Mouse (Mus musculus): ENCODE data around the gene Prrx2. TPM values are rescaled to one million over a fixed set of nuclear protein-coding genes. Genes with fewer than 3 reads are reported as not detected.
"Not testable (repeated sequence)": the region's sequence is repeated elsewhere in the genome, so short reads cannot be mapped to it uniquely, and the experiment has no call there.

The Prrx2 gene
- total and polyA plus RNA-seq, 2 experiments from 2014 or later, result 3.6 to 24.0 TPM

- no peaks in the 10 kb centered on the region for H3K27me3 ChIP-seq (ENCODE audit: control insufficient read depth, insufficient read depth, low read length)
- ATAC-seq (ENCODE audit: insufficient read depth, low read depth) (peak; percentile 56), DNase-seq (ENCODE audit: low spot score) (peak; percentile 71)
- peak overlapping the region; percentile 56 for H3K27ac ChIP-seq (ENCODE audit: low read depth)
- TF ChIP-seq CTCF (IDR thresholded peaks at IDR 0.05; ENCODE audit: low read depth) (peak; percentile 85), EP300 (IDR thresholded peaks at IDR 0.05; ENCODE audit: low read depth) (no peak)
- H3K9ac ChIP-seq (replicated peaks; ENCODE audit: low read depth, low read length), result no peak overlapping the region
- WGBS, result 27% methylated on average over 14 of the region's 14 CpGs
- no peak overlapping the region for H3K4me3 ChIP-seq (ENCODE audit: low read depth, low read length)
- H3K9me3 ChIP-seq (replicated peaks; ENCODE audit: control insufficient read depth, low read length), result no peaks in the 10 kb centered on the region
- no peak overlapping the region for H3K4me2 ChIP-seq (ENCODE audit: low read depth, low read length)
- peaks cover 19% of the 10 kb centered on the region for H3K4me1 ChIP-seq (ENCODE audit: control insufficient read depth, insufficient read depth)
- H3K36me3 ChIP-seq (replicated peaks; ENCODE audit: control insufficient read depth, insufficient read depth, low read length), result no peaks in the 10 kb centered on the region
Measured at GRCm38 (mm10) chr2:30927844-30928628, 93.3 kb downstream of the Prrx2 start.

- TF ChIP-seq EP300 (IDR thresholded peaks at IDR 0.05; ENCODE audit: low read depth) (no peak), CTCF (IDR thresholded peaks at IDR 0.05; ENCODE audit: low read depth) (no peak)
- Histone ChIP-seq H3K27me3 (ENCODE audit: control insufficient read depth, insufficient read depth, low read length) (no peaks in the 10 kb centered on the region), H3K9ac (replicated peaks; ENCODE audit: low read depth, low read length) (no peak overlapping the region), H3K9me3 (replicated peaks; ENCODE audit: control insufficient read depth, low read length) (no peaks in the 10 kb centered on the region), H3K4me1 (ENCODE audit: control insufficient read depth, insufficient read depth) (peaks cover 19% of the 10 kb centered on the region), H3K36me3 (replicated peaks; ENCODE audit: control insufficient read depth, insufficient read depth, low read length) (no peaks in the 10 kb centered on the region), H3K4me2 (ENCODE audit: low read depth, low read length) (peak overlapping the region; percentile 48), H3K27ac (ENCODE audit: low read depth) (no peak overlapping the region), H3K4me3 (ENCODE audit: low read depth, low read length) (no peak overlapping the region)
- WGBS, result 32% methylated on average over 12 of the region's 12 CpGs
- DNase-seq (ENCODE audit: low spot score), result no peak
- no peak for ATAC-seq (ENCODE audit: insufficient read depth, low read depth)
Measured at GRCm38 (mm10) chr2:30928893-30929482, 94.2 kb downstream of the Prrx2 start.

- WGBS, result 1% methylated on average over 23 of the region's 23 CpGs
- peak within 1 kb of the TSS; percentile 48 for H3K4me2 ChIP-seq (ENCODE audit: low read depth, low read length)
- peak within 1 kb of the TSS; percentile 5; the same call in 1 of the 2 replicates for H3K4me3 ChIP-seq (ENCODE audit: low read depth, low read length)
- H3K27ac ChIP-seq (ENCODE audit: low read depth), result no peak within 1 kb of the TSS
- H3K9ac ChIP-seq (replicated peaks; ENCODE audit: low read depth, low read length), result no peak within 1 kb of the TSS
- no peaks in the 10 kb centered on the region for H3K36me3 ChIP-seq (replicated peaks; ENCODE audit: control insufficient read depth, insufficient read depth, low read length)
- peak; percentile 40; the same call in 1 of the 2 replicates for ATAC-seq (ENCODE audit: insufficient read depth, low read depth)
- H3K27me3 ChIP-seq (ENCODE audit: control insufficient read depth, insufficient read depth, low read length), result no peaks in the 10 kb centered on the region
- H3K4me1 ChIP-seq (ENCODE audit: control insufficient read depth, insufficient read depth), result peaks cover 19% of the 10 kb centered on the region
- peak; percentile 51 for TF ChIP-seq CTCF (IDR thresholded peaks at IDR 0.05; ENCODE audit: low read depth)
- no peak for TF ChIP-seq EP300 (IDR thresholded peaks at IDR 0.05; ENCODE audit: low read depth)
- DNase-seq (ENCODE audit: low spot score), result peak; percentile 58
- H3K9me3 ChIP-seq (replicated peaks; ENCODE audit: control insufficient read depth, low read length), result no peaks in the 10 kb centered on the region
Measured at GRCm38 (mm10) chr2:30929483-30930045, 94.8 kb downstream of the Prrx2 start, which contains the start of gene Ptges. Ptges (minus strand) TSS chr2:30929863.

GRCm38 (mm10) chr2:30930846-30931245 is 96.1 kb downstream of the Prrx2 start:
- ATAC-seq (ENCODE audit: insufficient read depth, low read depth); H3K36me3 ChIP-seq (replicated peaks; ENCODE audit: control insufficient read depth, insufficient read depth, low read length); H3K9ac ChIP-seq (replicated peaks; ENCODE audit: low read depth, low read length); H3K9me3 ChIP-seq (replicated peaks; ENCODE audit: control insufficient read depth, low read length); H3K27me3 ChIP-seq (ENCODE audit: control insufficient read depth, insufficient read depth, low read length); H3K4me2 ChIP-seq (ENCODE audit: low read depth, low read length); H3K27ac ChIP-seq (ENCODE audit: low read depth); DNase-seq (ENCODE audit: low spot score); H3K4me3 ChIP-seq (ENCODE audit: low read depth, low read length): not testable (repeated sequence)
- 83% methylated on average over 2 of the region's 2 CpGs for WGBS
- H3K4me1 ChIP-seq (ENCODE audit: control insufficient read depth, insufficient read depth), result peaks cover 19% of the 10 kb centered on the region

Other genes starting within 250 kb of the Prrx2 start
- not detected in 2 replicates for gene Cstad, start 239.9 kb upstream of the Prrx2 start, total RNA-seq (2014; rRNA removed; ENCODE audit: low replicate concordance)
- 3.1 and 3.6 TPM in 2 replicates for gene Cstad, start 239.9 kb upstream of the Prrx2 start, polyA plus RNA-seq (2015; fragmentation: Nextera tagmentation; extraction: Ambion mirVana)
- gene 1700001O22Rik, start 31.3 kb upstream of the Prrx2 start, total RNA-seq (2014; rRNA removed; ENCODE audit: low replicate concordance), result 1.5 and 4.1 TPM in 2 replicates
- 1.9 and 2.0 TPM in 2 replicates for gene 1700001O22Rik, start 31.3 kb upstream of the Prrx2 start, polyA plus RNA-seq (2015; fragmentation: Nextera tagmentation; extraction: Ambion mirVana)
- 67.2 and 89.9 TPM in 2 replicates for gene Ntmt1, start 27.1 kb upstream of the Prrx2 start, total RNA-seq (2014; rRNA removed; ENCODE audit: low replicate concordance)
- 83.4 and 87.8 TPM in 2 replicates for gene Ntmt1, start 27.1 kb upstream of the Prrx2 start, polyA plus RNA-seq (2015; fragmentation: Nextera tagmentation; extraction: Ambion mirVana)
- gene Asb6, start 4.6 kb upstream of the Prrx2 start, total RNA-seq (2014; rRNA removed; ENCODE audit: low replicate concordance), result 16.2 and 20.0 TPM in 2 replicates
- 12.4 and 13.0 TPM in 2 replicates for gene Asb6, start 4.6 kb upstream of the Prrx2 start, polyA plus RNA-seq (2015; fragmentation: Nextera tagmentation; extraction: Ambion mirVana)
- gene Ptges, start 94.9 kb downstream of the Prrx2 start, total RNA-seq (2014; rRNA removed; ENCODE audit: low replicate concordance), result 1.1 and 1.5 TPM in 2 replicates
- 1.2 and 1.4 TPM in 2 replicates for gene Ptges, start 94.9 kb downstream of the Prrx2 start, polyA plus RNA-seq (2015; fragmentation: Nextera tagmentation; extraction: Ambion mirVana)
- gene Tor1b, start 118.0 kb downstream of the Prrx2 start, total RNA-seq (2014; rRNA removed; ENCODE audit: low replicate concordance), result 39.8 and 45.4 TPM in 2 replicates
- 19.0 and 20.4 TPM in 2 replicates for gene Tor1b, start 118.0 kb downstream of the Prrx2 start, polyA plus RNA-seq (2015; fragmentation: Nextera tagmentation; extraction: Ambion mirVana)
- 27.1 and 43.9 TPM in 2 replicates for gene Tor1a, start 133.0 kb downstream of the Prrx2 start, total RNA-seq (2014; rRNA removed; ENCODE audit: low replicate concordance)
- 32.7 and 35.0 TPM in 2 replicates for gene Tor1a, start 133.0 kb downstream of the Prrx2 start, polyA plus RNA-seq (2015; fragmentation: Nextera tagmentation; extraction: Ambion mirVana)
- gene BC005624, start 147.2 kb downstream of the Prrx2 start, total RNA-seq (2014; rRNA removed; ENCODE audit: low replicate concordance), result 7.6 and 13.8 TPM in 2 replicates
- gene BC005624, start 147.2 kb downstream of the Prrx2 start, polyA plus RNA-seq (2015; fragmentation: Nextera tagmentation; extraction: Ambion mirVana), result 21.1 and 23.7 TPM in 2 replicates
- gene Usp20, start 147.3 kb downstream of the Prrx2 start, total RNA-seq (2014; rRNA removed; ENCODE audit: low replicate concordance), result 78.4 and 81.7 TPM in 2 replicates
- 27.6 and 31.2 TPM in 2 replicates for gene Usp20, start 147.3 kb downstream of the Prrx2 start, polyA plus RNA-seq (2015; fragmentation: Nextera tagmentation; extraction: Ambion mirVana)

Measured in heart, postnatal 0 days (tissue).